Mouse (Mus musculus) limb, embryonic 12.5 days (tissue): Measurements from ENCODE around the gene 1700029H14Rik. TPM values are rescaled to one million over a fixed set of nuclear protein-coding genes. Genes with fewer than 3 reads are reported as not detected.

Experiments
- ATAC-seq: fragments of 200-750 bp; cut with Nextera tagmentation; 2 replicates; pipeline ENCODE4 v1.8.0; 2017; ENCODE audit warnings: low read depth, moderate TSS enrichment; ENCODE audit not compliant: insufficient number of reproducible peaks, insufficient read depth, low FRiP score, low TSS enrichment
- H3K27ac ChIP-seq: fragments of 300-500 bp; sonication (generic); 2 replicates; pipeline ENCODE4 v1.5.1; 2016; ENCODE audit warnings: mild to moderate bottlenecking, moderate library complexity
- H3K27me3 ChIP-seq: fragments of 300-500 bp; sonication (generic); 2 replicates; pipeline ENCODE4 v1.6.1; 2016; ENCODE audit warnings: mild to moderate bottlenecking, moderate library complexity
- H3K36me3 ChIP-seq: fragments of 300-500 bp; sonication (generic); 2 replicates; pipeline ENCODE4 v1.6.1; 2016; ENCODE audit warnings: mild to moderate bottlenecking, moderate library complexity
- H3K4me1 ChIP-seq: fragments of 300-500 bp; sonication (generic); replicated peaks from 2 replicates; pipeline ENCODE4 v1.6.1; 2016
- H3K4me2 ChIP-seq: fragments of 300-500 bp; sonication (generic); 2 replicates; pipeline ENCODE4 v1.6.1; 2016; ENCODE audit warnings: mild to moderate bottlenecking, moderate library complexity
- H3K4me3 ChIP-seq: fragments of 300-500 bp; sonication (generic); replicated peaks from 2 replicates; pipeline ENCODE4 v1.5.1; 2016; ENCODE audit warnings: mild to moderate bottlenecking
- H3K9ac ChIP-seq: fragments of 300-500 bp; sonication (generic); replicated peaks from 2 replicates; pipeline ENCODE4 v1.6.1; 2016; ENCODE audit warnings: mild to moderate bottlenecking, moderate library complexity
- H3K9me3 ChIP-seq: fragments of 300-500 bp; sonication (generic); 2 replicates; pipeline ENCODE4 v1.6.1; 2016; ENCODE audit warnings: mild to moderate bottlenecking, moderate library complexity
- WGBS: fragments of 180-500 bp; shearing (Covaris S2); methylation state at CpG from one replicate; pipeline ENCODE4 v1.1.7; 2016; 5-methylcytosine and 5-hydroxymethylcytosine counted together
- polyA plus RNA-seq: library from polyadenylated mRNA; unstranded; fragments of >200 nt; fragmentation: Nextera tagmentation; extraction: Ambion mirVana; gene quantifications from 2 replicates; pipeline ENCODE4 v1.2.1, GENCODE M21; 2016

Gene 1700029H14Rik
- not detected in 2 replicates for polyA plus RNA-seq

DNA sequence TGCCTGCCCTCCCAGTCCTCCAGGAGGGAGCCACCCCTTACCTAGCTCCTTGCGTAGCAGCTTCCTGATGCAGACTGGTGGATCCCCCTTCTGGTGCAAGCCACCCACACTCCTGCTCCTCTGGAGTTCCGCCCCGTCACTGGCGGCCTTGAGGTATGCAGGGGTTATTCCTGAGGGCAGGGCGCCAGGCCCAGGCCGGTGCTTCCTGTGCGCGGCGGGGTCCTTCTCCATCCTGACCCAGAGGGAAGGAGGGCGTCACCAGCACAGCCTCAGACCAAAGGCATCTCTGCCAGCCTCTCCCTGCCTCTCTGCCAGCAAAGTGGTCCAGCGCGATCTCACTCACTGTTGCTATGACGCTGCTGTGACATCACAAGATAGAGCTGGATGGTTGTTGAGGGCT, at the start of gene 1700029H14Rik:
TSS of gene 1700029H14Rik (minus strand) at position 344 of the 400 bp plus-strand sequence.
- ATAC-seq = no peak; the same call in 1 of the 2 replicates
- H3K4me2 ChIP-seq = 0 out of 2 replicates have a peak within 1 kb of the TSS, but pooled peaks have one; percentile 3
- WGBS = 23% methylated on average over 13 of the region's 13 CpGs
- no peak within 1 kb of the TSS for H3K27ac ChIP-seq
- H3K9me3 ChIP-seq = no peaks in the 10 kb centered on the region
- H3K27me3 ChIP-seq = no peaks in the 10 kb centered on the region
- H3K36me3 ChIP-seq = no peaks in the 10 kb centered on the region
- H3K9ac ChIP-seq = no peak within 1 kb of the TSS
- no peak within 1 kb of the TSS for H3K4me3 ChIP-seq
- no peaks in the 10 kb centered on the region for H3K4me1 ChIP-seq

DNA sequence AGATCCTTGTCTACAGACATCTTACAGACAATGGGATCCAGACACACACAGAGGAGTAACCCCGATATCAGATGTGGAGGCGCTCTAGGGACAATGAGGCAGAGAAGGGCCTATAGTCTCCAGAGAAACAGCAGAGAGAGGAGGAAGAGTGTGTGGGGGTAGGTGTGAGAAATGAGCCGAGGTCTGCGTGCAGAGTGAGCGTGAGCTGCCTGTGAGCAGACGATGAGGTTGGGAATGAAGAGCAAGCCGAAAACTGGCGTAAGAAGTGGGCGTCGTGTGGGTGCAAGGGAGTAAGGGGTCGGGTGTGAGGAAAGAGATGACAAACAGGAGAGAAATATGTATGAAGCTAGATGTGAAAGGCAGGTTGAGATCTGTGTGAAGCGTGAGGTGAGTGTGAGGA, 49.4 kb upstream of the 1700029H14Rik start:
- no peak for ATAC-seq
- Histone ChIP-seq H3K9me3 (0 out of 2 replicates have a peak, but pooled peaks cover 7% of the 10 kb centered on the region), H3K4me3 (no peak overlapping the region), H3K36me3 (peaks cover 19% of the 10 kb centered on the region), H3K4me1 (peaks cover 10% of the 10 kb centered on the region; the same call in 1 of the 2 replicates), H3K27me3 (no peaks in the 10 kb centered on the region), H3K27ac (no peak overlapping the region), H3K9ac (no peak overlapping the region), H3K4me2 (no peak overlapping the region)
- 92% methylated on average over 12 of the region's 12 CpGs for WGBS

DNA sequence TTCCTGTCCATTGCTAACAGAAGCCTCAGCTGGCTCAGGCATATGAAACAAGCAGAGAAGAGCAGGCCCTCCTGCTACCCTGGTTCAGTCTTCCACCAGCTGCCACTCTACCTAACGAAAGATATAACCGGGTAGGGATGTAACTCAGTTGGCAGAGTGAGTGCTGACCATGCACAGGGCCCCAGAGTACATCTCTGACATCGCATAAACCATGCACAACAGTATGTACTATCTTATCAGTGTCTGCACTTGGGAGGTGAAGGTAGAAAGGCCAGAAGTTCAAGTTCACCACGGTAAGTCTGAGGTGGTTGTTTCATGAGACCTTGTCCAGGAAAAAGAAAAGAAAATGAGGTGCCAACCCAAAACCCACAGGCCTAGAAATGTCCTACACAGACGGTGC, 47.7 kb upstream of the 1700029H14Rik start:
- ATAC-seq = no peak
- Histone ChIP-seq H3K4me2 (no peak overlapping the region), H3K9me3 (0 out of 2 replicates have a peak, but pooled peaks cover 7% of the 10 kb centered on the region), H3K9ac (no peak overlapping the region), H3K4me1 (peaks cover 6% of the 10 kb centered on the region; the same call in 1 of the 2 replicates), H3K27ac (no peak overlapping the region), H3K4me3 (no peak overlapping the region), H3K27me3 (no peaks in the 10 kb centered on the region), H3K36me3 (peaks cover 19% of the 10 kb centered on the region)
- WGBS = 85% methylated on average over 5 of the region's 5 CpGs

DNA sequence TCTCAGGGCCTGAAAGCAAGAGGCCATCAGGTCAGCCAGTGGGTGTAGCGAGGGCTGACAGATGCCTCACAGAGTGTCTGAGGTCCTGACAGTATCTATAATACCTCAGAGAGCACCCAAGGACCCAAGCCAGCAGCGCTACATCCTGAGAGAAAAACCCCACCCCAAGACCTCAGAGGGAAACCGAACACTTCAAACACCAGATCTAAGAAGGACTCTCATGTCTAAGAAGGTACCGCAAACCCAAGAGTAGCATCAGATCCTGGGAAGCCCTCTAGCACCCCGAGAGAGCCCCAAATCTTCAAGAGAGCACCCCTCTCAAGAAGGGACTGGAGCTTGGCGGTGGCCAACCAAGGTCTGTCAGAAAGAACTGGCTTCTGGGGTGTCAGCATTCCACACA, 46.7 kb upstream of the 1700029H14Rik start:
- H3K36me3 ChIP-seq = peaks cover 19% of the 10 kb centered on the region
- H3K27me3 ChIP-seq = no peaks in the 10 kb centered on the region
- no peak overlapping the region for H3K27ac ChIP-seq
- H3K4me1 ChIP-seq = no peaks in the 10 kb centered on the region
- no peak overlapping the region for H3K9ac ChIP-seq
- WGBS = 90% methylated on average over 6 of the region's 6 CpGs
- H3K4me2 ChIP-seq = no peak overlapping the region
- no peak for ATAC-seq
- 0 out of 2 replicates have a peak, but pooled peaks cover 7% of the 10 kb centered on the region for H3K9me3 ChIP-seq
- no peak overlapping the region for H3K4me3 ChIP-seq

DNA sequence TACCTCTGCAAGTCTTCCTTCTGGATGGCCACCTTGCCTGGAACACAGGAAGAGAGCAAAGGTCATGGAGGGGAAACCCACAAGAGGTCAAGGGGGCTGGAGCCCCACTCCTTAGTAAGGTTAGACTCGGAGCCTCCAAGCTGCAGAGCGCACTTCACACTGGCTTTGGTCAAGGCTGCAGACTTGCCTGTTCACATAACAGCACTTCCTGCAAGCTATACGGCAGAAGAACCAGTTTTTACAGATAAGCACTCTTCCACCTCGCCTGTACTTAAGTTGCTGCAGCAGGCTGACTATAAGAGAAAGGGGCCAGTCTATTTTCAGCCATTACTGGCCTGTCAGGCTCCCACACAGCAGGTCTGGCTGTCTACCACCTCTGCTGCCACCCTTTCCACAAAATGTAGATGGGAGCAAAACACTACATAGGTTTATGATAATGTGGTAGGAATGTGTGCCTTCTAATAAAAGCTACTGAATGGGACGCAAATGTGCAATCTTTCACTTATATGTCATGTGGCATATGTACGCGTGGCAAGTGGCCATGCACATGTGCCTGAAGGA, 43.7 kb upstream of the 1700029H14Rik start:
- H3K4me2 ChIP-seq = no peak overlapping the region
- no peaks in the 10 kb centered on the region for H3K4me1 ChIP-seq
- WGBS = 80% methylated on average over 7 of the region's 7 CpGs
- H3K27ac ChIP-seq = no peak overlapping the region
- no peaks in the 10 kb centered on the region for H3K9me3 ChIP-seq
- ATAC-seq = no peak
- no peaks in the 10 kb centered on the region for H3K36me3 ChIP-seq
- no peak overlapping the region for H3K9ac ChIP-seq
- H3K27me3 ChIP-seq = no peaks in the 10 kb centered on the region
- no peak overlapping the region for H3K4me3 ChIP-seq

DNA sequence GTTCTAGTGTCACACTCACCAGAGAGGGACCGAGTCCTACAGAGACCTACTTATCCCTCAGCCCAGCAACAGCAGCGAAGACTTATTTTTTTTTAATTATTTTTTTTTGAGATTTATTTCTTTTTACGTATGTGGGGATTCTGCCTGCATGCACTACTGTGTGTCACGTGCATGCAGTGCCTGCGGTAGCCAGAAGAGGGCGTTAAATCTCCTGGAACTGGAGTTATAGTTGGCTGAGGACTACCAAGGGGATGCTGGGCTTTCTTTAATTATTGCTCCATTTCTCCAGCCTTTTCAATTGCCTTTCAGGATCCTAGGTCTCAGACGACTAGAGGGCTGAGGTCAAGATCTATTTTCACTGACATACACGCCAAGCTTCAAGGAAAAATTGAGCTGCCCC, 40.4 kb upstream of the 1700029H14Rik start:
- Histone ChIP-seq H3K9me3 (no peaks in the 10 kb centered on the region), H3K27me3 (no peaks in the 10 kb centered on the region), H3K4me3 (no peak overlapping the region), H3K9ac (no peak overlapping the region), H3K4me2 (no peak overlapping the region), H3K27ac (no peak overlapping the region), H3K4me1 (no peaks in the 10 kb centered on the region), H3K36me3 (peaks cover 3% of the 10 kb centered on the region; the same call in 1 of the 2 replicates)
- WGBS = 63% methylated on average over 8 of the region's 8 CpGs
- no peak for ATAC-seq

DNA sequence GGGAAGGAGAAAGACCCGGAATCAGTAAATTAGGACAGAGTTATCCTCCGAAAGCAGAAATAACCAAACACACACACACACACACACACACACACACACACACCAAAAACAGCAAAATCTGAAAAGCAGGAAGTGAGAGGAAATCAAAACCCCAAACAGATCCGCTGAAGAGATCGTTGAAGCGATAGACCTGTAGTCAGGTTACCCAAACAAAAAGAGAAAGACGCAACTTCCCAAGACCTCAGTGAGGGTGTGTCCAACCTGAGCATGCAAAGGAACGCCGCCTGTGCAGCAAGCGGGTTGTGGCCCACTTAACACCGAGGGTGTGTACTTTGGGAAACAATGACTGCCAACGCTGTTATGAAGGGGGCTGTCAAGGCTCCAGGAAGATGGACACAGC, 38.9 kb upstream of the 1700029H14Rik start:
- no peaks in the 10 kb centered on the region for H3K9me3 ChIP-seq
- no peaks in the 10 kb centered on the region for H3K27me3 ChIP-seq
- ATAC-seq = no peak
- 92% methylated on average over 11 of the region's 11 CpGs for WGBS
- no peak overlapping the region for H3K4me2 ChIP-seq
- peaks cover 12% of the 10 kb centered on the region; the same call in 1 of the 2 replicates for H3K36me3 ChIP-seq
- no peak overlapping the region for H3K27ac ChIP-seq
- H3K4me1 ChIP-seq = no peaks in the 10 kb centered on the region
- no peak overlapping the region for H3K9ac ChIP-seq
- H3K4me3 ChIP-seq = no peak overlapping the region

DNA sequence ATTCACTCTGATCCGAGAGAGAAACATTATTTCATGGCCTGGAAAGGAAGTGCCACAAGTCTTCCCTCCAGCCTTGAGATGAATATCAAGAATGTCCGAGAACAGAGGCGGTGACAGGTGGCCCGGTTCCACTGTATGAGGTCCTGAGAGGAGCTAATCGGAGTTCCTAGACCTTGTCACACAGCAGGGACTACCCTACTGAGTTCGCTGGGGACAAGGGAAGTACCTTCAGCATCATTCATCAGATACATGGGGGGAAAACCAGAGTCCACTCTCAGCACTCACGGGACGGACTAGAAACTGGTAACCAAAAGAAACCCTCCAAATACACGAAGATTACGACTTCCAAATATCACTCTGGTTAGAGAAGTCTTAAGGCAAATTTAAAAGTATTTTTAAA, 38.5 kb upstream of the 1700029H14Rik start:
- 88% methylated on average over 10 of the region's 10 CpGs for WGBS
- H3K27me3 ChIP-seq = no peaks in the 10 kb centered on the region

DNA sequence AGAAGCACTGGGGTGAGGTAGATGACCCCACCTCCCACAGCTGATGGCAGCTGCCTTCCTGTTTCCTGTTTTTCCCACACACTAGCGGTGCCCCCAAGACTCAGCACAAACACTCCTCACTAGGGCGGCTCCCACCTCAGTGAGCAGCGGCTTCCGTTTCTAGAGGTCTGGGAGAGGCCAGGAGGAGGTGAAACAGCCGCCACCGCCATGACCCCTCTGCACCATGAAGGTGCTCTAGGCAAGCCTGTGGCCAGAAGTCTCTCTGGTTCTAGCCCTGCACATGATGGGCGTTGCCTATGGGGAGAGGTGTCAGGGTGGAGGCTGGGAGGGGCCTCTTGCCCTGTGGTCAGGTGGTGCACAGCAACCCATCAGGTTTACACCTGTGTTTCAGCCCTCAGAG, 37.9 kb upstream of the 1700029H14Rik start:
- no peak overlapping the region for H3K9ac ChIP-seq
- 72% methylated on average over 7 of the region's 7 CpGs for WGBS
- peaks cover 14% of the 10 kb centered on the region; the same call in 1 of the 2 replicates for H3K36me3 ChIP-seq
- no peak overlapping the region for H3K4me2 ChIP-seq
- no peaks in the 10 kb centered on the region for H3K4me1 ChIP-seq
- no peak overlapping the region for H3K4me3 ChIP-seq
- ATAC-seq = no peak
- H3K27me3 ChIP-seq = no peaks in the 10 kb centered on the region
- H3K9me3 ChIP-seq = no peaks in the 10 kb centered on the region
- no peak overlapping the region for H3K27ac ChIP-seq

More for the DNA sequence above, 38.5 kb upstream of the 1700029H14Rik start:
- no peak for ATAC-seq
- H3K27ac ChIP-seq = no peak overlapping the region
- no peaks in the 10 kb centered on the region for H3K4me1 ChIP-seq
- H3K4me3 ChIP-seq = no peak overlapping the region
- no peak overlapping the region for H3K4me2 ChIP-seq
- H3K36me3 ChIP-seq = peaks cover 14% of the 10 kb centered on the region; the same call in 1 of the 2 replicates
- no peaks in the 10 kb centered on the region for H3K9me3 ChIP-seq
- no peak overlapping the region for H3K9ac ChIP-seq

DNA sequence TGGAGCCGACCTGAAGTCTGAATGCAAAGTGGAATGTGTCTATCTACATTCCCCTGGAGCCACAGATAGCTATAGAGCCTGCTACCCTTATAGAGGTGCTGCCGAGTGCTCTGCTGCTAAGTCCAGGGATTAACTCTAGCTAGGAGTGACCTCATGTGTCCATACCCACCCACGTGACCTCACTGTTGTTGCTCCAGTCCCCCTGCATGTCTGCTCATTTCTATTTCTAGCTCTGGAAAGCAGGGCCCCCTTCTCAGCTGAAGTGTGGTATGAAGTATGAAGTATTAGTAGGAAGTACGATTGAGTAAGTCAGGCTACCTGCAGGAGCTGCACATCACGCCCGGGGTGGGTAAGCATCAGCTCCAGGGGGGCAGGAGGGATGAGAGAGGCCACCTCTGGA, 35.5 kb upstream of the 1700029H14Rik start:
- WGBS = 88% methylated on average over 6 of the region's 6 CpGs
- Histone ChIP-seq H3K27me3 (no peaks in the 10 kb centered on the region), H3K27ac (no peak overlapping the region), H3K9me3 (no peaks in the 10 kb centered on the region), H3K4me1 (no peaks in the 10 kb centered on the region), H3K4me2 (no peak overlapping the region), H3K9ac (no peak overlapping the region), H3K4me3 (no peak overlapping the region), H3K36me3 (peaks cover 14% of the 10 kb centered on the region; the same call in 1 of the 2 replicates)
- no peak for ATAC-seq

DNA sequence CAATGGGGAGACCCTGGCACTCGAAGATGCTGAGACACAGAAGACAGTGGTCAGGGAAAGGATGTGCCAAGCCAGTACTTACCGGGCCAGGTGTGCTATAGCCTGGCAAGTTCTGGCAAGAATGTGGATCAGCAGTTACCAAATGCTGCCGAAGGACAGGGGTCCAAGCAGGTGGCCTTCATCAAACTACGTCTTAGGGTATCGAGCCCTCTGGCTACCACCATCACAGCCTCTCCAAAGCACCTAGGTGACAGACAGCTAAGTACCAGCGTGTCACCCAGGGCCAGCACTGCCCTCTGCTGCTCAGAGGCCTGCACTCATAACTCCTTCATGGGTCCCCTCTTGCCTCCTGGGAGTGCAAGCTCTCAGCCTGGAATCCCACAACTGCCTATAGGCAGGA, 33.6 kb upstream of the 1700029H14Rik start:
- Histone ChIP-seq H3K9ac (no peak overlapping the region), H3K4me2 (no peak overlapping the region), H3K36me3 (peaks cover 14% of the 10 kb centered on the region; the same call in 1 of the 2 replicates), H3K27me3 (no peaks in the 10 kb centered on the region), H3K9me3 (no peaks in the 10 kb centered on the region), H3K27ac (no peak overlapping the region), H3K4me1 (no peaks in the 10 kb centered on the region), H3K4me3 (no peak overlapping the region)
- WGBS = 84% methylated on average over 6 of the region's 6 CpGs
- no peak for ATAC-seq

DNA sequence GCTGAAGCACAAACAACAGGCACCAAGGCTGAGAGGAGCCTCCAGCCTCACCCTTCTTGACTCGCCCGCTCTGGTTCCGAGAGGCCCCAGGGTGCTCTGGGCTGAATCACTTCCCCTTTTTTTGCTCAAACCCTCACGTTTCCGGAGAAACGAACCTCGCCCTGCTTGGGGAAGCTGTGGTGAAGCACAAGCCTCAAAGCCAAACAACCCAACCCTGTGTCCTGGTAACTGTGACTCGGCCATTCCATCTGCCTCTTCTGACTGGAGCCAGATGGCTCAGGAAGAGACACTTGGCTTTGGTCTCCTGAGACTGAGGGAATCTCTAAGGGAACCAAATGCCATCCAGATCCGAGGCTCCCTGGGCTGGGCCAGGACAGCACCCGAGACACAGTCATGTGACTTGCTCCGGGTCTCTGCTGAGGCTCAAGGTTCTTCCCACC, 32.6 kb upstream of the 1700029H14Rik start:
- Histone ChIP-seq H3K36me3 (peaks cover 14% of the 10 kb centered on the region; the same call in 1 of the 2 replicates), H3K4me2 (no peak overlapping the region), H3K27ac (no peak overlapping the region), H3K4me3 (no peak overlapping the region), H3K27me3 (no peaks in the 10 kb centered on the region), H3K4me1 (no peaks in the 10 kb centered on the region), H3K9me3 (no peaks in the 10 kb centered on the region), H3K9ac (no peak overlapping the region)
- 70% methylated on average over 11 of the region's 11 CpGs for WGBS
- ATAC-seq = no peak
